Mouse (Mus musculus): ENCODE results near the gene Cdkn2aipnl.

- TF ChIP-seq CTCF (IDR thresholded peaks at IDR 0.05; ENCODE audit: extremely low read depth, insufficient read depth, insufficient read length, insufficient replicate concordance) (no peak), POLR2A (IDR thresholded peaks at IDR 0.05; ENCODE audit: low read depth, low read length) (no peak)
These were observed 31.6 kb upstream of the Cdkn2aipnl start for GRCm38 (mm10) chr11:51935636-51936434.

Data from spleen, adult 2 months (tissue).